Mouse (Mus musculus) cerebellum, adult 11 months (tissue): ENCODE data around the gene Mak.

ENCODE experiments used
- DNase-seq: peaks from one replicate; pipeline ENCODE4 v3.0.0; 2022

The Mak gene

DNA sequence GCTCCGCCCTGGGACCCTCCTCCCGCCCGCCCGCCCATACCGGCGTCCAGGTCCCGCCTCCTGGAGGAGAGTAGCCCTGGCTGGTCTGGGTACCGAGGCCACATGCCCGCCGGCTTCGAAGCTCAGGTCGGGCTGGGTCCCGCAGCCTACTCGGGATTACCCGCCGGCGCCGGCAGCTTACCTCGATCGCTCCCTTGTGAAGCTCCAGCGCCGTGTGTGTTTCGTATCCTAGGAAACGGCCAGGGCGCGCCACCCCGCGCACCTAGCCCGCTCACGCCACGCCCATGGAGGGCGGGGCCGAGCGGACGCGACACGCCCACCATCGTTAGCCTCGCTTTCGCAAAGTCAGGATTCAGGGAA lies at the start of gene Mak:
TSS of gene Mak (minus strand) at position 286 of the 360 bp plus-strand sequence.
- peak; percentile 5 for DNase-seq

DNA sequence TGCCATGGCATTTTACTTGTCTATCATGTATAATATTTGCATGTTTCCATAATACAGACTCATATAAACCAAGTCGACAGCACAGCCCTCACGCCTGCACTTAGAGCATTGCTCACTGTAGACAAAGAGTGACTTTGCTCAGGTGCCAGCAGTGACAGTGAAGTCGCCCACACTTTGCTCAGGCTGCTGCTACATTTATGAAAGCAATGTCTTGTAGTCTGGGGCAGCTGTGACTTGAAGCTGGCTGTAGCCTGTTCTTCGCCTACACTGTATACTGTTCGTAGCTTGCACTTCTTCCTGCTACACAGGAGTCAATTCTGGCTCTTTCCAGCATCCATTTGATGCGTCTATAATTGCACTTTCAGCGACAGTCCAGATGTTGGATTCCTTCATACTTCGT lies 49.6 kb upstream of the Mak start:
- no peak for DNase-seq

DNA sequence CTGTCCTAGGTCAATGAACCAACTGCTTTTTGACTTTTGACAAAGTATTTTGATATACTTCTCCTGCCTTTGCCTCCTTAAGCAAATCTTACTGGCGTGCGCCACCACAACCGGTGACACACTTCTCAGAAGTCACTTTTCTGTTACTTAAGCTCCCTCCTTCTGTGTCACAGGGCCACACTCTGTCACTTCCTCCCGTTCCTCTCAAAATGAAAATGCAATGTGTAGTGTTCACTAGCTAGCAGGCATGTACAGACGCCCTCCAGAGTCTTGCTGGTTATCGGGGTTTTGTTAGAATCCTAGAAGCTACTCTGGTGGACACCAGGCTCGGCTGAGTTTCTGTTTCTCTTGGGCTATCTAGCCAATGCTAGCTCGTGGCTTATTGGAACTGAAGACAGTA lies 48.8 kb upstream of the Mak start:
- no peak for DNase-seq

DNA sequence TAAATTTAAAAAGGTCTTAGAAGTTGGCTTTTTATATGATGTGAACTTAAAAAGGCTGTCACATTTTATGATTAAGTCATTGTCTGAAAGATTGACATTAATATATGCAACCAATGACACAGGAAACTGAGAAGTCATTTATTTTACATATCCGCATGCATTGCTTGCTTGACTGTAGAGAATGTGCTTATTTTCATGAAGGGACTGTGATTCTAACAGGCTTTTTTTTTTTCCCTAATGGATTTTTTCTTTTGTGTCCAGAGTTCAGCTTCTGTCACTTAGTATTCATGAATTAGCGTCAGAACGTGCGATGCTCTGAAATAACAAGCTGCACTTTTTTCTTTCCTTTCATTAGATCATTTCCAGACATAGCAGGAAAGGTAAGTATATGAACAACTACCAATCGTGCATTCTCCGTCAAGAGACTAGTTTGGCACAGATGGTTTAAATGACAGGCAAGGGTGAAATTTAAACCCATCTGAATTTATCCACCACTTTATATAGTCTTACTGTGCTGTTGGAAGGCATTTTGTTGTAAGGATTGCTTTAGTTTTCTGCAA lies 44.2 kb upstream of the Mak start:
- DNase-seq, result no peak

- DNase-seq, result no peak
Observed at GRCm38 (mm10) chr13:41119152-41119945, 39.8 kb upstream of the Mak start.

GRCm38 (mm10) chr13:41113940-41114339 lies 34.4 kb upstream of the Mak start, which contains the start of gene Sycp2l:
Sycp2l (plus strand) TSS chr13:41114307.
- DNase-seq, result no peak

- DNase-seq, result no peak
Observed at GRCm38 (mm10) chr13:41110935-41111334, 31.4 kb upstream of the Mak start, which contains the start of gene Gcm2. Gcm2 (minus strand) TSS chr13:41111035.

DNA sequence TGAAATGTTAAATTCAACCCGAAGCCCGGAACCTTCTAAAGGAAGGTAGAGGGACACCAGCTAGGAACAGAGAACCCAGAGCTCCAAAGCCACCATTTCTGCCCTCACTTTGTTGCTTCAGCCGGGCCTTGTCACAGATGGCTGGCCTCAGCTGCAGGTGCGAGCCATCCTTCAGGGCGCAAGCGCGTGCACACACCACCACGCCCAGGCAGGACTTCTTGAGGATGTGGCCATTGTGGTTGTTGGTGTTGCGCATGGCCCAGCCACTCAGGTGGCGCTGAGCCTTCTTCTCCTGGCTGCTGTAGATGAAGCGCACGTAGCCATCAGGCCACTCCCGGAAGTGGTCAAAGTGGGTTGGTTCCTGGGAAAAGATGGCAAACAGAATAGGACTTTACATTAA lies 26.0 kb upstream of the Mak start:
- DNase-seq, result no peak

GRCm38 (mm10) chr13:41103841-41104525 lies 24.5 kb upstream of the Mak start:
- DNase-seq, result no peak

DNA sequence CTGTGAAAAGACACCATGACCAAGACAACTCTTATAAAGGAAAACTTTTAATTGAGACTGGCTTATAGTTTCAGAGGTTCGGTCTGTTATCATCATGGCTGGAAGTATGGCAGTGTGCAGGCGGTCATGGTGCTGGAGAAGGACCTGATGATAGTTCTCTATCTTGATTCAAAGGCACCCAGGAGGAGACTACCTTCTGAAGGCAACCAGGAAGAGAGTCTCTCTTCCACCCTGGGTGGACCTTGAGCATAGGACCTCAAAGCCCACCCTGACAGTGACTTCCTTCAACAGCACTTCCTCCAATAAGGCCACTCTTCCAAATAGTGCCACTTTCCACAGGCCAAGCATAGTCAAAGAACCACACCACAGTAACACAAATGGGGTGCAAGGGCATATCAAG lies 20.5 kb upstream of the Mak start:
- no peak for DNase-seq

DNA sequence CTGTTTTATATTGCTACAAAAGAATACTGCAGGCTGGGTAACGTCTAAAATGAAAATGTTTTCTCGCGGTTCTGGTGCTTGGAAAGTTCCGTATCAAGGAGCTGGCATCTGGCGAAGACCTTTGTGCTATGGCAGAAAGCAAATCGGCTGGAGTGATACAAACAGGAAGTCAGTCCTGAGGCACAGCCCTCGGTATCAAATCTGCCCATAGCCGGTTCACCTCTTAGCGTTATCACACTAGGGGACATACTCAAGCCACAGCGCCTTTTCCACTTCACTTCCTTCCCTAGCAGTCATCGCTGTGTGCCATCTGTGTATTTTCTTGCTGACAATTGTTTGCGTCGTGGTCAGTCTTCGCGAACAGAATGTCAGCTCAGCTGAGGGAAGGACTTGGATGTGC lies 18.8 kb upstream of the Mak start:
- DNase-seq, result no peak

- DNase-seq, result no peak
Observed at GRCm38 (mm10) chr13:41097324-41098058, 18.0 kb upstream of the Mak start.

- DNase-seq, result no peak
Observed at GRCm38 (mm10) chr13:41094160-41094559, 14.7 kb upstream of the Mak start.

GRCm38 (mm10) chr13:41091271-41091670 lies 11.8 kb upstream of the Mak start:
- DNase-seq, result no peak

DNA sequence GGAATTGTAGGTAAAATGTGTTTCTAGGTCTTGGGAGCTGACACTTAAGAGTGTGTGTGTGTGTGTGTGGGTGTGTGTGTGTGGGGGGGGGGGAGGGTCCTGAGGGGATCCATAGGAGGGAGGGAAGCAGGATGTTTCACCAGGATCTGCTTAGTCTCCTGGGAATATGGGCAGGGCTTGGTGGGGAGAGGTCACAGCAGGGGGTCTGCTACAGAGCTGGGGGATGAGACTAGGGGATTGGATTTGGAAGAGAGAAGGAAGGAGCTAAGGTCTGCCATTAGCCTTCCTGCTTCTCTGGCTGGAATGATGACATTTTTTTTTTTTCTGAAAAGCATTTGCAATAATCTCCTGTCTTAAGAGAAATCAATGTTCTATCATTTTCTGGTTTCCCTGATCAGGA lies 9.2 kb upstream of the Mak start:
- DNase-seq, result no peak

DNA sequence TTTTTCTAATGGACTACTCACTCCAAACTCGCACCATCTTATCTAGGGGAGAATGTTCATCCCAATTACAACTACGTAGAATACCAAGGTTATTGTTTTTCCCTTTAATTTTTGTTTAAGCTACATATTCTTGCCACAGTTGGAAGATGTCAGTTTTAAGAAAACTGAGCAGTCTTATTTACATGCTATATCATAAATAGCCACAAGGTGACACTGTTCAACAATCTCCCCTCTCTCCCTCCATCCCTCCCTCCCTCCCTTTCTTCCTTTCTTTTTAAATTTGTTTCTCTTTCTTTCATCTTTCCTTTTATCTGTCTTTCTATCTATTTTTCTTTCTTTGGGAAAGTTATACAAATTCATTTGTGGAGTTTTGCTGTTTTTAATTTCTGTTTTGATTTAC lies 5.6 kb upstream of the Mak start:
- DNase-seq, result no peak

GRCm38 (mm10) chr13:41084521-41084920 lies 5.0 kb upstream of the Mak start:
- no peak for DNase-seq

DNA sequence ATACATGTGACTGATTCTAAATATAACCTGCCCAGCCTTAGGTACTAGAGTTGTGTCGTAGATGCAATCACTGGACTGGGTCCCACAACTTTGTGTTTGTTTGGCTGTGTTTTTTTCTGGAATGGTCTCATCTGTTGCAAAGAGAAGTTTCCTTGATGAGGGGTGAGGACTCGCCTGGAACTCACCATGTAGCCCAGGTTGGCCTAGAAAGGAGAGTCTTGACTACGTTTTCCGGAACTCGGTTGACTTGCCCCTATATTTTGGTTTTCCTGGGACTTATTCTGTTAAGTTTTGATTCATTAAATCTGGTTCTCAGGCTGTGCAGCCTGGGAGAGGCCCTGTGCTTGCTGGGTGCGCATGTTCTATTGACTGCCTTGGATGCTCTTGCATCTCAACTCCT lies 1.2 kb upstream of the Mak start:
- DNase-seq, result no peak

DNA sequence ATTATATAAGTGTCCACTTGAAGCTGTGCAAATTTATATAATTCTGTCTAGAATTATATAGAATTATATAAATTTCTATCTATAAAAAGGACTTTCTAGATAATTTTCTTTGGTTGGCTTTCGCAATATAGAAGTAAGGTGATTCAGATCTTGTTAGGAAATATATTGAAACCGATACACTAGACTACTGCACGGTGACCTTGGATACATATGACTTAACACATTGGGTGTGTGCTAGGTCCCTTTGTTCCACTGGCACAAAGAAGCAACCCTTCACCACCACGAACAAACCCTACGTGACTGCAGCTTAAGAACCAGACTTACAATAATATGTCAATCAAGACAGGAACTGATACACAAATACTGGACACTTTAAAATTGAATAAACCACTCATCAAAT lies 353 bp upstream of the Mak start:
- no peak for DNase-seq

GRCm38 (mm10) chr13:41078690-41079420 lies 651 bp downstream of the Mak start:
- no peak for DNase-seq

GRCm38 (mm10) chr13:41077921-41078320 lies 1.6 kb downstream of the Mak start:
- DNase-seq, result no peak

DNA sequence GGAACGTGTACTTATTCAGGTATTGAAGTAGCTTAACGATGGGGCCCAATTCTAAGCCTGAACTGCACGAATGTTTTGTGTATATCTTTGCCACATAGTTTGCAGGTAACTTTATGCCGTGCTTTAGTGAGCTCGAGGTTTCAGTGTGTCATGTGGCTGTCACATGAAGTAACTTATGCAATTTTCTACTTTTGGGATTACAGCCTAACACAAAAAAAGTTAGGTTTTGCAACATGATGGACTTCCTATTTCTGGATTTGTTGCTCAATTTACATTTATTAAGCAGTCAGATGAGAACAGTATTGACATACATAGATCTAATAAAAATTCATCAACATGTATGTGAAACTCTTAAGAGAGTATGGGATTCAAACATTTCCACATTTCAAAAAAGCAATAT lies 5.7 kb downstream of the Mak start:
- DNase-seq, result no peak

DNA sequence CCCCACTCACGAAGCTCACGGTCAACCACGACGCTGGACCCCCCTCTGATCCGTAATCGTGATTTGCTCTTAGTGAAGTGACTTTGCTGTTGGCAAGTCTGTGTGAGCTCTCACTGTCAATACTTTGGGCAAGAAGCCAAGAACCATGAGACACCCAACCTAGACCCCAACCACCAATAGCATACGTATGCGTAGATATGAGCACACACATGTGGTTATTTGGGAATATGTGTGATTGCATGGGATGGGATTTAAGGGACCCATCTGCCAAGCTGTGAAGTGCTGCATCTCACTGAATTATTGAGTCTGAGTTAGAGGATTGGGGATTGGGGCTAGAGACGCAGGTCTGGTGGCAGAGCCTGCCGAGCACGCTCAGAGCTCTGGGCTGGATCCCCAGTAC lies 7.9 kb downstream of the Mak start:
- DNase-seq, result no peak
